Mouse (Mus musculus) natural killer cell, adult 2 months (primary cell): ENCODE results near the gene Sucnr1.

Source experiments
- DNase-seq, 2 experiments: peaks; one replicate each; pipeline ENCODE4 v3.0.0; 2022; ENCODE audit warnings: low spot score in 2 of 2

Sucnr1 gene

DNA sequence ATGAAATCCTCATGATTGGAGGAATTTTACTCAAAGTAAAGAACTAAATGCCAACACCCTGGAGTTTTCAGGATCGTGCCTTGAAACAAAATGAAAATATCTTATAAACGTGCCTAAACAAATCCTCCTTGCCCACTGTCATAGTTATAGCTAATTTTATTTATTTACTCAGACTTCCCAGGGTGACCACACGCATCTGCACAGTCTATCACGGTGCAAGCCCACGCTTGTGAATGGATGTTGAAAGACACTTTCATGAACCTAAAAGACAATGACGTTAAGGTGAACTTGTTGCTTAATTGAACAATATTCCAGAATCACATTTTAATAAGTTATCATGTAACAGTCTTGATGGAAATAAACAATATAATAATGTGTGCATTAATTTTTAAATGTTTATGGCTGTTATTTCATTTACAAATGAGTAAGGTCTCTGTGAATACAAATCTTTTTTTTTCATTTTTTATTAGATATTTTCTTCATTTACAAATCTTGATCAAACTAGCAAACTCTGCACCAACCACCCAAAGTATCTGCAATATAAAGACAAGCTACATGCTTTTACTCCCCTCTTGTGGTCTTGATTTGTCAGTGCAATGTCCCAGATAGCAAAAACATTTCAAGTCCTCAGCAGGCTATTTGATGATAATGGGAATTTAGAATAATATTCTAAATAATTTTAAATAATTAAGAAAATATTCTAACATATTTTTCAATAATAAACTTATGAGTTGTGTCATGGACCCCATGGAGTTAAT is 30.4 kb downstream of the Sucnr1 start:
- DNase-seq: peak in 1 of 2 experiments; percentile 5

DNA sequence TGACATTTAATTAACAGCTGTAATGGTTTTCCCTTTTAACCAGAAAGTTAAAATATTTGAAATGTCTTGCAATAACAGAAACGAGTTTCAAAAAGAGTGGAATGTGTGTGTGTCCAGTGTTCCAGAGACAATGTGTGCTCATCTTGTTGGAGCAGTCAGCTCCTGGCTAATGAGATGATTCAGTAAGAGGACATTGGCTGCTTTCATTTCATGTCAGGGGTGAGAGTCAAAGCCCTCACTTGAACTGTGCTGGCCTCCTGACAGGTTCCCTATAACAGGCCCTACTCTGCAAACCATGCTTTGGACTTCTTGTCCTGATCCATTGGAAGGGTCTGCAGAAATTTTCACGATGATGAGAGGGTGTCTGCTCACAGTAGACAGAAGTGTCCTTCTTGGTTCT is 32.9 kb downstream of the Sucnr1 start:
- no peak for DNase-seq

DNA sequence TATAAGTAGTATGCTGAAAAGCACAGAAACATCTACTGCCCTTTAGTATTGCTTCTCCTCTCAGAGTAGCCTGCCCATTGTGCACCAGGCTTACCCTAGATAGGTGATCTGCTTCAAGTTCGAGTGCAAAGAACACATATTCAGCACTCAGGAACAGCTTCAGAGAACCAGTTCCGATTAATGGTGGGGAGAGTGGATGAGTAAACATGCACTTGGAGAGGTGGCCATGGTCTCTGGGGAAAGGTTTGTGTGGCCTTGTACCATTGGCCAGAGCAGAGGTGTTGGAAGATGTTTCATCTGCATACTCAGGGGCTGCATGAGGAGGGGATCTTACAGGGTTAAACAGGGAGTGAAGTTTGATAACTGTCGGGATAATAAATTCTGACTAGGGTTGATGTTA is 39.8 kb downstream of the Sucnr1 start:
- no peak for DNase-seq

DNA sequence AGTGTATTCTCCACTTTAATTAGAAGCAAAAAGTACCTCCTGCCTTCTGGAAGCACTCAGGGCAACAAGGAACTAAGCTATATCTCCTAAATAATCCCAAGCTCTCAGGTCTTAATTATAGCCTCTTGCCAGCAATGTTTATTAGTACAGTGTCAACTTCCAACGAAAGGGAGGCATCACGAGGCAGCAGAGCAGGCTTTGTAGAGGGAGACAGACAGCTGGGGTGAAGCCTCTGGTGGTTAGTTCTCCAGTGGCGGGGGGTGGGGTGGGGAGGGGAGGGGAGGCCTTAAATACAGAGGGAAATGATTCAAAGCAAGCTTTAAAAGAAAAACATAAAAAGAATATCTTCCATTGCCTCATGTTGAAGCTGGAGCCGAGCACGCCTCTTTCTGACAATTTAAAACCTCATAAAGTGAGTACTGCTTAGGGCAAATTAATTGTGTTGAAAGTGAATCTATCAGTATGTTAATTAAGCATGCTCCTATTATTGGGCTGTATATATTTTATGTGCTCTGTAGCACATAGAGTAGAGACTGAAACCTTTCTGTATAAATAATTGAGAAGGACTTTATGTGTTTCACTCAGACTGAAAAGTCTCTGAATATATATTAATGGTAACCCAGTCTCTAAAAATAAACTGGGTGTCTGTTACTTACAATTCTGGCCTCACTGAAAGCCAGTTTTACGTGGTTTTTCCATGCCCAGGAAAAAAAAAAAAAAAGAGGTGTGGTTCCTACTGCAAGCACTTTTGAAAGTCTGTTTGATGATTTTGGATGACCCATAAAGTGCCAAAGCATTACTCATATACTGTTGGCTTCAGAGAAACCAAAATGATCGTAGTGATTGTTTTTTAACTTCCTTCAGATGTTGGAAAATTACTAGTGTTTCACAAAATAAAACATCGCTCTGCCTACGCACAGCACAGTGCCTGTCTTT is 42.5 kb downstream of the Sucnr1 start:
- no peak for DNase-seq

DNA sequence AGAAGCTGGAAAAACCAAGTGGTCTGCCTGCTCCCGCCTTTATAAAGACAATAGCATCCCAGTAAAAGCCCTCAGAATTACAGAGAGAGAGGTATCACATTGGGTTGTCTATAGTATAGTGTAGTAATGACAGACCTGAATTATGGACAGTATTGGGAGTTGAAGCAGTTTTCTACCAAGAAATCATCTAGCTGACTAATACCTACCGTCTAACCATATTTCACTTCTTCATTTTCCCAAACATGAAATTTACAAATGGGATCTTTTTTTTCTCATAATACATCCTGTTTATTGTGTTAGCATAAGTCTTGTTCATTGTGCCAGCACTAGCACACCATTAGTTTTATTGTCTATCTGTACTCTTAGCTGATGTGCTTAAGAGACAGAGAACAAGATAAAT is 44.9 kb downstream of the Sucnr1 start:
- DNase-seq: no peak

DNA sequence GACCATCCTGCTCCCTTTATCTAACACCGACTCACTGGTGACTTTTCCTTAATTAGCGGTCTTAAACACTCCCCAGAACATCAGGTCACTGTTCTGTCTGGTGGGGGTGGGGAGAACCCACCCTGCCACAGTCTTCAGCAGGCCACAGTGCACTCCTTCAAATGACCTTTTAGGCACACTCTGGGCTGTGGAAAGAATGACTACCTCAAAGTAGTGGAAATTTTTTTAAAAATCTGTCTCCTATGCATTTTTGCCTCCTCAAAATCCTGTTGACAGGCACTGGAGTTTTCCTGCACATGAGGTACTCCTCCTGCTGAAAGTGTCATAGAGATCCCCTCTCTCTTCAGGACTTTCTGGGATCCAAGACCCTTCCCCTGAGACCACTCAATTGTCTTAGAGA is 46.6 kb downstream of the Sucnr1 start:
- DNase-seq: no peak

DNA sequence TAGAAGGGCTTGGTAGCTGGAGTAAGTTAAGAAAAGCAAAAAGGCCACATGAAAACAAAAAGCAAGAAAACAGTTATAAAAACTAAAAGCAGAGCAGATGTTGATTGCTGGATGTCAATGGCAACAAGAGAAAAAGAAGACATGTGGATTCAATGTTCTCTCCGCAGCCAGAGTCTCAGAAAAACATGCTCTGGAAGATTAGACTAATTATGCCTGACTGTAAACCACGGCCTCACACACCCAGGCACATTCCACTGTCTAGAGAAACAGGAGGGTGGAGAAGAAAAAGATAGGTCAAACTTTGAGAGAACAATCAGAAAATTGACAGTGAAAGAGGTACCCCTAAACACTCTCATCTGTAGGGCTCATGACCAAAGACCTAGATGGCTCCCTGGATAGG is 54.1 kb downstream of the Sucnr1 start:
- no peak for DNase-seq
